Mouse (Mus musculus) mouse trophoblast stem cell (cell line): ENCODE data around the gene Nrap.
"Not testable (repeated sequence)": the region's sequence is repeated elsewhere in the genome, so short reads cannot be mapped to it uniquely, and the experiment has no call there.

Source experiments
- in situ Hi-C, 2 experiments: fragments of 300-500 bp; cut with MseI, MboI; formaldehyde crosslinking; loops; 2 replicates in 1 of 2; 3 replicates in 1 of 2; pipeline ENCODE4 v1.15.1; 2025

Nrap gene

GRCm38 (mm10) chr19:56366168-56366567 lies 23.7 kb downstream of the Nrap start:
- in situ Hi-C loops, result no loop called here

DNA sequence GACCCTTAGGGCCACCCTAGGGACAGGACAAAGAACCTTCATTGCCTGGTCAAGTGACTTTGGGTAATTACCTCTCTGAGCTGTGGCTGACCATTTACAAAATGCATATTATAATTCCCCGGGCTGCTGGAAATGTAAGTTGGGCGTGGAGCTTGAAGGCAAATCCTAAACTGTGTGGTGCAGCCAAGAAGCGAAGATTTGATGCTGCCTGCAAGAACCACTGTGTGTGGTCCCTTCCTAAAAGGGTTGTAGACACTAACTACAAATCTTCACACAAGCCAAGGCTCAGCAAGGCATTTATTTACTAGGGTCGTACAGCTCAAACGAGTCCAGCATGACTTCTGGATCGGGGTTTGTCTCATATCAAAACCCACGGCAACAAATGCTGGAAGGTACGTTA lies 25.3 kb downstream of the Nrap start:
- in situ Hi-C loops, result no loop called here

DNA sequence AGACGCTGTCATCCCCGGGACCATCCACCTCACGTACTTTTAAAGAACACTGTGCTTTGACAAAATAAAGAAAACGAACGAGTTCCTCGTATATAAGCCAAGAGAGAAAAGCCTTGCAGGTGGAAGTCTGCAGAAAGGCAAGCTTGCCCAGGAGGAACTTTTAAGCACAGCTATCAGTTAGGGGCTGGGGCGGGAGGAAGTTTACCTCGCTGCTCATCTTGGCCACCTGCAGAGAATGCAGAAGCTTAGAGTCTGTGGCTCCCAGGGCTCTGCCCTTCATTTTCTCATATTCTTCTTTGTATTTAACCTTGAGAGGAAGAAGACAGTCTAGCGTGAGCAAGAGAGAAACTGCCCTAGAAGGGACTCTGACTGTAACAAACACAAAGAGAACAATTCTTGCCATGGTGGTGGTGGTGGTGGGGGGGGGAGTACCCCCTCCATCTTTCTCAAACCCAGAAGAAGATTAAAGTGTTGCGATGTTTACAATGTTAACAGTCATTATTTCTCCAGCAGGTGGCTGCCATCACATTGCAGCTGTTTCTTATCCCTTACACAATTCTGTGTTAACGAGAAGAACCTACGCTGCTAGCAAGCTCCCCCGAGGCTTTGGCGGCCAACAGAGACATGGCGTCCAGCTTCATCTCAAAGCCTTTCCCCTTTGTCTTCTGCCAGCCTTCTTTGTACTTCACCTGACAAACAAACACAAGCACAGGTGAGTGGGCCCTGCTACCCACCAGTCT lies 25.9 kb downstream of the Nrap start:
- in situ Hi-C loops, result no loop called here

- in situ Hi-C loops, result no loop called here
Observed at GRCm38 (mm10) chr19:56358890-56359289, 30.9 kb downstream of the Nrap start.

DNA sequence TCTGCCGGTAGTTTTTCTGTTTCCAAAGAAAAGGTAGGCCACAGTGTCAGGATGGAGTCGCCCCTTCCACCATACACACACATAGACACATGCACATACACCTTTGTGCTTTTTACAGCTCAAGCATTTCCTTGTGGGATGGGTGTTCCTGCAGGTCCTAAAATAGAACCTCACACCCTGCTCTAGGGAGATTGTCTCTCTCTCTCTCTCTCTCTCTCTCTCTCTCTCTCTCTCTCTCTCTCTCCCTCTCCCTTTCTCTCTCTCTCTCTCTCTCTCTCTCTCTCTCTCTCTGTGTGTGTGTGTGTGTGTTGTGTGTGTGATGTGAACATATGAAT lies 32.5 kb downstream of the Nrap start:
- in situ Hi-C loops, result not testable (repeated sequence)

DNA sequence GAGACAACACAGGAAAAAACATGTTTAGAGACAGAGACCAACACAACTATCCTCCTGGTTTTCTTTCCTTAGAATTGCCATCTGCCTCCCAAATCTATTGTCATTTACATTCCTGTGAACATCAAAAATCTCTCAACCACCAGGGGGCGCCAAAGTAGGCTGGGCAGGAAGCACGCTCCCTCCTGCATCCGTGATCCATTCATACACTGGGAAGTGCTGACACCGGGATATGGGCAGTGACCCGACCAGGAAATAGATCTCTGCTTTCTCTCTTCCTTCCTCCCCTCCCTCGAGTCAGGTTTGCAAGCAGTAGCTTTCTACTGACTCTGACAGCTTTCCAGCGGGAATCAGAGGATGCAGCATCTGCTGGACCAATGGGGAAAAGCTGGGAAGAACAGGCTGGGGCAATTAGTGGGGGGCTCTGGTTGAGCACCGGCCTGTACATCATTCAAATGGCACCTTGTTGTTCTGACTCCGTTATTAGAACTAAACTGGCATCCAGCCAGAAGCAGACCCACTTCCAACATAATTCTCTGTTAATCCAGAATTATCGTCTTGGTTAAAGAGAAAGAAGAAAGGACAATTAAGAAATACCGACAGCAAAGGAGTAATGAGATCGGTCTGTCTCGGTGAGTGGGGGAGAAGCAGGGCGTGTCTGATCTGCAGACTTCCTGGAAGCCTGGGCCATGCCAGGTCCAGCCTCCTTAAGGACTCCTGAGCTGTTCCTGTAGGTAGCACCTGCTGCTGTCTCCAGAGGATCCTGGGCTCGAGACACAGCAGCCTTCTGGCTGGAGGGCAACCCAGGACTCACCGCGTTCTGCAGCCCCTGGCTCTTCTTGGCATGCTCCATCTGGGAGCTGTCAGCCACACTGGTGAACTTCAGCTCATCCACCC lies 33.1 kb downstream of the Nrap start:
- in situ Hi-C loops, result no loop called here

DNA sequence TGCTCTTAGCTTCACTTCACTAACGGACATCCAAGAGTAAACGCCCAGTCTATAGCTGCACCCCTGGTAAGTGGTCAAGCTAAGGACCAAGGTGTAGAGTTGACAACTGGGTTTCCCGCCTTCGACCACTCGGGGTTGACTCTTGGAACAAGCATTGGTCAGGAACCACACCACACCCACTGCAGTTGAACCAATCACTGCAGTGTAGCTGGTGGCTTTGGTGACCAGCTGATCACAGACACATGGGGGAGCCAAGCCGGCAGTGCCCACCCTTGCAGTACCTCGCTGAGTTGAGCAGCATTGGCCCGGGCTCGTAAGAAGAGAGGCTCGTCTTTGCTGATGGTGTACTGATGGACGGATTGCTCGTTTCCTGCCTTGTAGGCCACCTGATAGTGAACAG lies 34.6 kb downstream of the Nrap start:
- in situ Hi-C loops, result no loop called here

DNA sequence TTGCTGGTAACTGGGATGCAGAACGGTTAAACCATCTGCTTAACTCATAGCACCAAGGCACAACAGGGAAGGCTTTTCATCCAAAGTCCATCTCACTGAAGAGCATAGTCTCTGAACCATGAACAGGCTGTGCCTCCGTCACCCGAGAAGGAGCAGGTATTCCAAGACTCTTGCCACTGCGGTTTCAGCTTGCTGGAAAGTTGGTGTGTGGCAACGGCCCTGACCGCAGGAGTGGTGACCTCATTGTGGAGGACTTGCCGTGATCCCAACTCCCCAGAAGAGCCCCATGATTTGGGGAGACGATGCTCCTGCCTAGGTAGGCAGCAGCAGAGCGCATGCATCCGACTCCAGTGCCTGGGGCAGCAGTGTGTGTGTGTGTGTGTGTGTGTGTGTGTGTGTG lies 36.1 kb downstream of the Nrap start:
- in situ Hi-C loops, result no loop called here

DNA sequence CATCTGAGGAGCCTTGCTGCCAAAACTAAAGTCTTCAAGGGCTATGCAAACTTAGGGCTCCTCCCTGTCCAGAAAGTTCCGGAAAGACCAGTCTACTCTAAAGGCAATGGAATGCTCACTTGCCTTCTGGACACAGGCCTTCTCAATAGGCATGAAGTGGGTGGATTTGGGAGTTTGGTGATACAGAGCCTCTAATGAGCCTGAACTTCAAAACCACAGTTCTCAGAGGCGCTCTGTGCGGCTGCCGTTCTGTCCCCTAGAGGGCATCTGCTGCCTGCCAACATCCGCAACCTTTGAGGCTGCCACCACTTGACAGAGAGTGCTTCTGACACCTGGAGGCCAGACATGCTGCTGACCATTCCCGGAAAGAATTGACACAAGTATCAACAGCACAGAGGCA lies 40.5 kb downstream of the Nrap start:
- in situ Hi-C loops, result no loop called here

DNA sequence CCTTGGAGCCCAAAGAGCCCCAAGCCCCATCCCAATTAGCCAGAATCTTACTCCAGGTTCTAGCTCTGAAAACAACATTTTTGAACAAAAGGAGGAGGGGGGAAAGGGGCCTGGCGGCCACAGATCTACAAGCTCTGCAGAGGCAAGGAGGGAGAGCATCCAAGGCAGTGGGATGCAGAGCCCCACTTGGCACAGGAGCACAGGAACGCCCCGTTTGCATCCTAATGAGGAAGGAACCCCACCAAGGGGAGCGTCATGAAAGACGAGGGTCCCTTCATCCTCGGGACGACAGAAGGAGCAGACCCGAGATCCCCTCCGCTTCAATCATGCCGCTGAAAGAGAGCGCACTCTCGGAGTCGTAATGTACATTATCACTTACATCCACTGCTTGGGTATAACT lies 43.1 kb downstream of the Nrap start:
- in situ Hi-C loops, result no loop called here

- in situ Hi-C loops, result no loop called here
Observed at GRCm38 (mm10) chr19:56346016-56346415, 43.8 kb downstream of the Nrap start.

GRCm38 (mm10) chr19:56343869-56344563 lies 45.8 kb downstream of the Nrap start:
- in situ Hi-C loops, result no loop called here

GRCm38 (mm10) chr19:56342006-56342405 lies 47.8 kb downstream of the Nrap start:
- in situ Hi-C loops, result no loop called here

- in situ Hi-C loops, result no loop called here
Observed at GRCm38 (mm10) chr19:56336826-56337225, 53.0 kb downstream of the Nrap start.

GRCm38 (mm10) chr19:56336321-56336720 lies 53.5 kb downstream of the Nrap start:
- in situ Hi-C loops, result no loop called here

- in situ Hi-C loops, result no loop called here
Observed at GRCm38 (mm10) chr19:56326243-56326855, 63.5 kb downstream of the Nrap start.

DNA sequence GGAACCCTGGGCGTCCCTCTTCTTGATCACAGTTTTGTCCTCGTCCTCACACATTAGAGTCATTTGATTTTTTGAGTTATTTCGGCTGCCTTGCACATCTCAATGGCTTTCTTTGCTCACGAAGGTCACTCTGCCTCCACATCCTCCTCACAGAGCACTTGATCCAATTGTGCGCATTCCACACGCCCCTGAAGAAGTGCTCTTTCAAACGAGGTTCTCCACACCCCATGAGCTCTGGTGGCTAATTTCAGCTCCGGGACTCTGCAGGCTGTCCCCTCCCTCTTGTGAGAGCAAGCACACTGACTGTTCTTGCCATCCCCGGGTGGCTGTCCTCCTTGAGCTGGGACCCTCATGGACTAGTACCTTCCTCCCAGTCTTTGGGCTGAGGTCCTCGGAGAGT lies 64.2 kb downstream of the Nrap start:
- in situ Hi-C loops, result no loop called here

DNA sequence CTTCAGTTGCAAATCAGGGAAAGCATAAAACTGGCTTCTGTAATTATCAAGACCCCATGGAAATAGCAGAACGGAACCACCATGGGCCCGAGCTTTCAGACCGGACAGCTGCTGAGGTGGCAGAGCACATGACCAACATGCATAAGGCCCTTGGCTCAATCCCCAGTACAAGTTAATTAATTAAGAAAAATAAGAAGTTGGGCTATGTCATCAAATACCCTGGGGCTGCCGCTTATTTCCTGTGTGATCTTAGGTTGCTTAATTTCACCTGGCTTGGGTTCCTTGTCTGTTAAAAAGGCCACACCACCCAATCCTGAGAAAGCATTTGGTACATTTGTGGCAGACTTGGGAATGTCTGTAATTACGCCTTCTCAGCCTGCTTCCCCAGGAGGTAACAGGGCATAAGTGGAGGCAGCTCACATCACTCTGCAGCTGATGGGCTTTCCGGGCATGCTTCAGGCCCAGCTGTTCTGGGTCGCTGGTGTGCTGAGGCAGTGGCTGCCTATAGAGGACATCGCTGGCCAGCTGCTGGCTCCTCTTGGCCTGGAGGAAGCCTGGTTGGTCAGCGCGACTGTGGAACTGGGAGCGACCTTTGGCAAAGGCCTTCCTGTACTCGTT lies 68.4 kb downstream of the Nrap start:
- in situ Hi-C loops, result no loop called here

DNA sequence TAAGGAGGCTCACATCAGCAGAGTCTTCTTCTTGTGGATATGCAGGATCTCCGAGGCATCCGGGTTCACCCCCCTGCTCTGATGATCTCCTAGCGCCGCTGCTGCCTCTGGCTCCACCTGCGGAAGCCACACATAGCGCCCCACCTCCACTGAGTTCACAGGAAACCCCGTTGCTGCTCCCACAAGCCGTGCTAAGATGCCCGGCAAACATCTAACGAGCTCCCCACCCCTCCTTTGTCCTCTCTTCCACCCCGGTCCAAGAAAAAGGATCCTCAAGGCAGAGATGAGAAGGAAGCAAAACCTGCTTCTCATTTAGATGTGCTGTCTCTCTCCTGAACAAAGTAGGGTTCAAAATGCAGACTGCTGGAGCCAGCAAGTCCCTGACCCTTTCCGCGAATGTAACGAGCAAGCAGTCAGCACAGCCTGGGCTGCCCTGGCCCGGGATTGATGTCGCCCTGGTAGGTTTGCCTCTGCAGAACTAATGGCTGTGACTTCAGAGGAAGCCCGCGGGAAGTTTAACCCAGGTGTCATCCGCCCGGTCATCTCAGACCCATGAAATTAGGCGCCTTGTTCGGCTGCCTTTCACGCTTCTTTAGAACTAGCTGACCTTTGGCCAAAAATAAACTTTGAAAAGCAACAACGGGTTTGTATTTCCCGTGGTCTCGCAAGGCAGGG lies 69.5 kb downstream of the Nrap start:
- in situ Hi-C loops, result no loop called here

- in situ Hi-C loops, result no loop called here
Observed at GRCm38 (mm10) chr19:56319629-56320028, 70.2 kb downstream of the Nrap start.

- in situ Hi-C loops, result no loop called here
Observed at GRCm38 (mm10) chr19:56319219-56319618, 70.6 kb downstream of the Nrap start.
